Mouse (Mus musculus) CH12.LX (cell line): ENCODE results near the gene Zranb2.

ENCODE experiments used
- BHLHE40 ChIP-seq: IDR thresholded peaks from 2 replicates; pipeline ENCODE4 v1.6.1; 2011; ENCODE audit warnings: mild to moderate bottlenecking, low read depth, low read length, improper control_type of control experiment
- CTCF ChIP-seq, 2 experiments: IDR thresholded peaks in 1 of 2; conservative IDR thresholded peaks in 1 of 2; 2 replicates each; pipeline ENCODE4 v1.5.1; 2011 to 2012; ENCODE audit warnings: low read depth in 2 of 2, low read length in 2 of 2, improper control_type of control experiment in 1 of 2, inconsistent platforms in 1 of 2, mild to moderate bottlenecking in 1 of 2, moderate library complexity in 1 of 2
- ELF1 ChIP-seq: IDR thresholded peaks from 2 replicates; pipeline ENCODE4 v1.6.1; 2014; ENCODE audit warnings: low read depth, mild to moderate bottlenecking, inconsistent platforms, low read length, improper control_type of control experiment
- EP300 ChIP-seq: IDR thresholded peaks from 2 replicates; pipeline ENCODE4 v1.6.1; 2011; ENCODE audit warnings: low read length, improper control_type of control experiment
- MAX ChIP-seq: IDR thresholded peaks from 2 replicates; pipeline ENCODE4 v1.6.1; 2011; ENCODE audit warnings: low read length, improper control_type of control experiment
- MXI1 ChIP-seq: IDR thresholded peaks from 2 replicates; pipeline ENCODE4 v1.6.1; 2011; ENCODE audit warnings: mild to moderate bottlenecking, low read depth, low read length, improper control_type of control experiment
- NELFE ChIP-seq: IDR thresholded peaks from 2 replicates; pipeline ENCODE4 v1.6.1; 2011; ENCODE audit warnings: low read depth, low read length, improper control_type of control experiment
- NRF1 ChIP-seq: IDR thresholded peaks from 2 replicates; pipeline ENCODE4 v1.6.1; 2014; ENCODE audit warnings: low read depth, mild to moderate bottlenecking, inconsistent platforms, low read length, improper control_type of control experiment, moderate library complexity
- USF1 ChIP-seq: IDR thresholded peaks from 2 replicates; pipeline ENCODE4 v1.6.1; 2014; ENCODE audit warnings: low read depth, mild to moderate bottlenecking, inconsistent platforms, low read length, improper control_type of control experiment
- USF2 ChIP-seq: conservative IDR thresholded peaks from 2 replicates; pipeline ENCODE4 v1.6.1; 2011; ENCODE audit warnings: low read depth, low read length, improper control_type of control experiment
- ZC3H11A ChIP-seq: IDR thresholded peaks from 2 replicates; pipeline ENCODE4 v1.6.1; 2012; ENCODE audit warnings: low read depth, mild to moderate bottlenecking, inconsistent platforms, low read length, improper control_type of control experiment
- ZNF384 ChIP-seq: IDR thresholded peaks from 2 replicates; pipeline ENCODE4 v1.6.1; 2012; ENCODE audit warnings: low read depth, low read length, improper control_type of control experiment, inconsistent platforms

DNA sequence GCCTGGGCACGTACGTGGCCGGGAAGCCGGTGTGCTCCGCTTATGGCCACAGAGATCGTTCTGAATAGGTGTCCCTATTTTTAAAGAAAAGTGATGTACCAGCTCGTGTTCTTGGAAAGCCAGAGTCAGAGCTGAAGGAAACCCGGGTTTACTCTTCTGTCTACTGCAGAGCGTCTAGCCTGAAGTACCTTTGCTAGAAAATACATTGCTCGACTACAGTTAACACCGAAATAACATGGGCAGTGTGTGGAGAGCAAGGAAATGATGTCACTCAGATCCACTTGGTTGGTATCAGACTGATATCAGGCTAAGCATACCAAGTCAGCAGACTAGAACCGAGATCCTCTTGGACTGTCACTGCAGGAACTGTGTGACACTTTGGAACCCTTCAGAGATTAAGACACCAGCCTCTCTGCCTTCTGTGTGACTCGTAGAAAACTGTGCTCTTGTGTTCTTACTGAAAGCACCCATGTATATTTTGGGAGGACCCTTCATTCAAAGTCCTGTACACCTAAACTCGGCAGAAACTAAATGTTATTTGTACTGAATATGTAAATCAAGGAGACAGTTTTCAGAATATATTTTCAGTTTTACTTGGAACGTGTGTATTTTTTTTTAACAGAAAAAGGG, 941 bp downstream of the Zranb2 start:
- TF ChIP-seq CTCF (conservative IDR thresholded peaks at IDR 0.05 in 1 of 2, IDR thresholded peaks at IDR 0.05 in 1 of 2; ENCODE audit: low read depth in 2 of 2, low read length in 2 of 2), result no peak
- 0 out of 2 replicates have a peak, but pooled peaks have one; percentile 21 for TF ChIP-seq EP300
- no peak for TF ChIP-seq MAX
- no peak for TF ChIP-seq BHLHE40
- TF ChIP-seq MXI1, result no peak
- no peak for TF ChIP-seq NRF1
- TF ChIP-seq ZC3H11A, result no peak
- TF ChIP-seq USF2, result no peak
- no peak; the same call in 1 of the 2 replicates for TF ChIP-seq NELFE
- no peak for TF ChIP-seq ZNF384
- TF ChIP-seq USF1, result no peak
- no peak for TF ChIP-seq ELF1
